Mouse (Mus musculus) midbrain, embryonic 10.5 days (tissue): ENCODE measurements around the gene Rhbdl1. TPM values are rescaled to one million over a fixed set of nuclear protein-coding genes. Genes with fewer than 3 reads are reported as not detected.

ENCODE experiments used
- DNase-seq: peaks from one replicate; pipeline ENCODE4 v3.0.0-alpha.2; 2017; ENCODE audit warnings: low spot score
- H3K27ac ChIP-seq: fragments of 300-500 bp; sonication (generic); replicated peaks from 2 replicates; pipeline ENCODE4 v1.5.1; 2016; ENCODE audit warnings: mild to moderate bottlenecking
- H3K27me3 ChIP-seq: fragments of 300-500 bp; sonication (generic); 2 replicates; pipeline ENCODE4 v1.6.1; 2016; ENCODE audit warnings: low read depth, mild to moderate bottlenecking; ENCODE audit not compliant: poor library complexity, severe bottlenecking
- H3K36me3 ChIP-seq: fragments of 300-500 bp; sonication (generic); 2 replicates; pipeline ENCODE4 v1.6.1; 2016; ENCODE audit warnings: mild to moderate bottlenecking, moderate library complexity
- H3K4me1 ChIP-seq: fragments of 300-500 bp; sonication (generic); 2 replicates; pipeline ENCODE4 v1.6.1; 2016
- H3K4me3 ChIP-seq: fragments of 300-500 bp; sonication (generic); 2 replicates; pipeline ENCODE4 v1.5.1; 2016; ENCODE audit warnings: mild to moderate bottlenecking, moderate library complexity
- H3K9me3 ChIP-seq: fragments of 300-500 bp; sonication (generic); replicated peaks from 2 replicates; pipeline ENCODE4 v1.6.1; 2016; ENCODE audit warnings: mild to moderate bottlenecking
- WGBS: fragments of 180-500 bp; shearing (Covaris S2); methylation state at CpG from one replicate; pipeline ENCODE4 v1.1.7; 2016; 5-methylcytosine and 5-hydroxymethylcytosine counted together
- polyA plus RNA-seq: library from polyadenylated mRNA; unstranded; fragments of >200 nt; fragmentation: Nextera tagmentation; extraction: Ambion mirVana; gene quantifications from 2 replicates; pipeline ENCODE4 v1.2.1, GENCODE M21; 2016

Rhbdl1 gene
- polyA plus RNA-seq, 1 experiment from 2014 or later: 1.7 TPM

DNA sequence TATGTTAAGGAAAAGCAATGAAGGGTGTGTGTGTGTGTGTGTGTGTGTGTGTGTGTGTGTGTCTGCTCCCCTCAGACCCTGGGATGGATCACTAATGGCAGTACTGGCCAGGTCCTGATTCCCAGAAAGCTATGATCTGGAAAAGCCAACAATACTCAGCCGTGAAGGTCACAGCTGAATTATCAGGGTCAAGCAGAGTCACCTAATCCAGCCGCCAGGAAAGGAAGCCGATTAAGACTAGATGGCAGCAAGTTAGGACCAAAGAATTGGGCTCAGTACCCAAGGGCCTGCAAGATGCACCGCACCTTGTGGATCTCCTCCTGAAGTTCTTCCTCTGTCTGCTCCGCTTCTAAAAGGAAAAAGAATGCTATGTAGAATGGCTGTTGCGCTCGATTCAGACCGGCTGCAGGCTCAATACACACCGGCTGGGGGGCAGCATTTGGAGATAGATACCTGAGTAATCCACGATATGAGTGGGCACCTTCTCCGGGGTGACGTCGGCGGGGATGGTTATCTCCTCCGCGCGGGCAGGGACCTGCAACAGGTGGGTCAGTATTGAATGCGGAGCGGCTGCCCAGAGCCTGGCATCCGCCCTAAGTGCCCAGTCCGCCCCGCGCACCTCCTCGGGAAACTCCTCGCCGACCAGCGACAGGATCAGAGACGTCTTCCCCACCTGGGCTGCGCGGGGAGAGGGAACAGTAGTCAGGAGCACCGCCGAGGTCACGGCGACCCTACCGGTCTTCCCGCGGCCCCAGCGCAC is 6.7 kb upstream of the Rhbdl1 start:
- no peak for DNase-seq
- Histone ChIP-seq H3K9me3 (no peaks in the 10 kb centered on the region), H3K4me1 (peaks cover 29% of the 10 kb centered on the region), H3K27me3 (no peaks in the 10 kb centered on the region), H3K27ac (peak overlapping the region; percentile 92), H3K36me3 (peaks cover 85% of the 10 kb centered on the region), H3K4me3 (peak overlapping the region; percentile 81)
- 5% methylated on average over 38 of the region's 38 CpGs for WGBS

DNA sequence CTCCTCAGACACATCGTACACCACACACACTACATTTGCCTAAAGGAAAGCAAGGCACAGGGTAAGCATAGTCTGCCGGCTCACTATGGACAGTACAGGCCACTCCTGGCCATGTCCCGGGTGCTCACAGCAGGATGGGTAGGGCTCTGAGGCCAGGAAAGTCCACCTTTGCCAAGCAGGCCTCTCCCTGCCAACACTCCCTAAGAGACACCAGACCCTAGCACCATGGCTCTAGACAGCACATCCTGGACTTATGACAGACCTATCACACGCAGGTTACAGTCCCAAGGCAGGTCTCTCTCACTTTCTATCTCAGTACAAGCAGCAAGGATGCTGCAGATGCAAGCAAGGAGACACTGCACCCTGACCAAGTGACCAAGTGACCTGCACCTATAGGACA is 6.0 kb upstream of the Rhbdl1 start:
- H3K4me1 ChIP-seq: peaks cover 33% of the 10 kb centered on the region
- H3K9me3 ChIP-seq: no peaks in the 10 kb centered on the region
- no peak for DNase-seq
- peak overlapping the region; percentile 92; the same call in 1 of the 2 replicates for H3K27ac ChIP-seq
- 92% methylated on average over 4 of the region's 4 CpGs for WGBS
- H3K36me3 ChIP-seq: peaks cover 85% of the 10 kb centered on the region
- no peaks in the 10 kb centered on the region for H3K27me3 ChIP-seq
- H3K4me3 ChIP-seq: peak overlapping the region; percentile 81

DNA sequence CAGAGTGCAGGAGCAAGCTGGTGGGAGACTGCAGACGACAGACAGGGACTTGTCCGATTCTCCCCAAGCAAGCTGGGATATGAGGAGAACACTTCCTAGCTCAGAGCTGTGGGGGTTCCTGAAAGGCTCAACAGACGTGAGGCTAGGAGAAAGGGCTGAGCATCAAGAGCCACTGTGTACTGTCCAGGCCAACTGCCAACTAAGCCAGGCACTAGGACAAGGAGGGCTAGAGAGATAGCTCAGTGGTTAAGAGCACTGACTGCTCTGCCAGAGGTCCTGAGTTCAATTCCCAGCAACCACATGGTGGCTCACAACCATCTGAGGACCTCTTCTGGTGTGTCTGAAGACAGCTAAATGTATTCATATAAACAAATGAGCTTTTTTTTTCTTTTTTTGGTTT is 5.4 kb upstream of the Rhbdl1 start:
- H3K27ac ChIP-seq: no peak overlapping the region
- H3K27me3 ChIP-seq: no peaks in the 10 kb centered on the region
- peak overlapping the region; percentile 81; the same call in 1 of the 2 replicates for H3K4me3 ChIP-seq
- no peaks in the 10 kb centered on the region for H3K9me3 ChIP-seq
- 83% methylated on average over 3 of the region's 3 CpGs for WGBS
- DNase-seq: no peak
- peaks cover 85% of the 10 kb centered on the region for H3K36me3 ChIP-seq
- peaks cover 39% of the 10 kb centered on the region for H3K4me1 ChIP-seq

DNA sequence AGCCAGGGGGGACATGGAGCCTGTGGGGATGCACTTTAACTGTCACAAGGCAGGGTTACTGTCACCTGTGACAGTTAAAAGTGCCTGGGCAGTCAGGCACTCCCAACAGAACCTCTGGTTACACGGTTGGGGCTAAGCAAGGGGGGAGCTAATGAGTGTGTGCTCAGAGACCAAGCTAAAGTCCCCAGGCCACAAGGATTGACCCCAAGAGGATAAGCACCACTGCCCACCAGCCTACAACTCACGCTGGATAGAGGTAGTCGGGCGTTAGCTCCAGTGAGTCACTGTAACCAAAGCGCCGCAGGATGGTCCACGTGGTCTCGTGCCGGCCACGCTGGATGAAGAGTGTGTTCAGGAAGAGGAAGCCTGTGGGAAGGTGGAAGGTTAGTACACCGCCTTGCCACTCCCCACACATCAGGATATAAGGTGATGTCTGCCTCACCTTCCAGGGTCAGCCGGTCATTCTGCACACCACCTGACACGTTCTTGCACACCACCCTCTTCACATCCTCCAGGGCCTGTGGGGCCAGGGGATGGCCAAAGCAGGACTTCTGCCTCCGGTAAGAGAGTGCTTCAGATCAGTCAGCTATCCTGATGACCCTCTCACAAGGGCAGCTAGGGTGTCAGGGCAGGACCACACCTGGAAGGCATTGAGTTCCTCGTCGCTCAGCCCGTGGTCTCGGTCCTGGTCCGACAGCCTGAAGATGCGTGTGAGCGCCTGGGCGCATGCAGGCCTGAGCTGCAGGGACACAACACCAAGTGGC is 4.2 kb upstream of the Rhbdl1 start, which contains the start of gene Gm20683:
Gm20683 (minus strand) TSS at position 647 of the 764 bp plus-strand sequence.
- no peaks in the 10 kb centered on the region for H3K9me3 ChIP-seq
- H3K4me1 ChIP-seq: peaks cover 51% of the 10 kb centered on the region
- no peak within 1 kb of the TSS for H3K27ac ChIP-seq
- 0 out of 2 replicates have a peak within 1 kb of the TSS, but pooled peaks have one; percentile 0 for H3K4me3 ChIP-seq
- H3K36me3 ChIP-seq: peaks cover 75% of the 10 kb centered on the region
- no peaks in the 10 kb centered on the region for H3K27me3 ChIP-seq
- DNase-seq: no peak
- WGBS: 93% methylated on average over 22 of the region's 22 CpGs

DNA sequence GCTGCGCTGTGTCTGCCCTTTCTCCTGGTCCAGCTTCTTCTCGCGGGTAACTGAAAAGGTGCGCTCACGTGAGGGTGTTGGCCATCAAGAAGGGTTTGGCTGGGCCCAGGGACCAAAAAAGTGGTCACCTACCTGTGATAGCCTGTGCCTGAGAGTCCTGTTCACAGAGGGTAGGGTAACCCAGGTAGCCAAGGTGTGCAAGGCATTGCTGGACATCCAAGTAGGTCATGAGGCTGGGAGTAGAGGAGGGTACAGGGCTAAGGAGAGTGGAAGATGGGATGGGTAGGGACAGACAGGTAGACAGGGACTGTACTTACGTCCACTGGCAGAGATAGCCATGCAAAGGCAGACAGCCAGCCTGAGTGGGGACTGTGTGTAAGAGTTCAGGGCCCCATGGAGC is 3.4 kb upstream of the Rhbdl1 start:
- DNase-seq: no peak
- Histone ChIP-seq H3K4me3 (no peak overlapping the region), H3K4me1 (peaks cover 59% of the 10 kb centered on the region), H3K27me3 (no peaks in the 10 kb centered on the region), H3K36me3 (peaks cover 75% of the 10 kb centered on the region), H3K9me3 (no peaks in the 10 kb centered on the region), H3K27ac (no peak overlapping the region)
- 94% methylated on average over 6 of the region's 6 CpGs for WGBS

DNA sequence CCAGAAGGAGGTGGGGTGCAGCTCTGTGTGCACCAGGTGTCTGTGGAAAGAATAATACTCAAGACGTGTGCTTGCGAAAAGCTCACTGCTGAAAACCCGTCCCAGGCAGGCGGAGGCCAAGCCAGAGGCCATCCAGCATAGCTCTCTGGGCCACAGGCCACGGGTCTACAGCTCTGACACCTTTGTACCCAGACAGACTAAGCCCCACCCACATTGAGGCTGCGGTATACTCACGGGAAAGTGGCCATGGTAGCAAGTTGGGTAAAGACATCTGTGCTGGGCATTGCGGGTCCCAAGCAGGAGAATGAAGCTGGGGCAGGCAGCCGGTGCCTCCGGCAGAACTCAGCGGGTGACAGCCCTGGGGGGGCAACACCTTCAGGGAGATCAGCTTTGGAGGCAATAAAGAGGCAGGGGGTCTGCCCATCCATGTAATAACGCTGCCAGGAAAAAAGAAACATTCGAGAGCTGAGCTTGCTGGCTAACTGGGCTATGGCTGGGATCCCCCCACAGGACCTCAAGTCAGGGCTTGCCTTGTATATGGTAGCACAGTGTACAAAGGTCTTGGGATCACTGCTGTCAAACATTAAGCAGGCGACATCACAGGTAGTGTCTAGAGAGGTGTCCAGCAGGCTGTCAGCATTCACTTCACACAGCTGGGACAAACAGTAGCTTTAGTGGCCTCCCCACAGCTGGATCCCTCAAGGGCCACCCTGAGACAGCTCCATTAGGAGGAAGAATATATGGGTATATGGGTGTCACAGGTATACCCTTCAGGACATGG is 2.5 kb upstream of the Rhbdl1 start:
- H3K36me3 ChIP-seq: peaks cover 76% of the 10 kb centered on the region
- peak overlapping the region; percentile 18; the same call in 1 of the 2 replicates for H3K4me3 ChIP-seq
- H3K9me3 ChIP-seq: no peaks in the 10 kb centered on the region
- no peak for DNase-seq
- H3K4me1 ChIP-seq: peaks cover 61% of the 10 kb centered on the region
- 91% methylated on average over 14 of the region's 14 CpGs for WGBS
- H3K27ac ChIP-seq: no peak overlapping the region
- no peaks in the 10 kb centered on the region for H3K27me3 ChIP-seq

DNA sequence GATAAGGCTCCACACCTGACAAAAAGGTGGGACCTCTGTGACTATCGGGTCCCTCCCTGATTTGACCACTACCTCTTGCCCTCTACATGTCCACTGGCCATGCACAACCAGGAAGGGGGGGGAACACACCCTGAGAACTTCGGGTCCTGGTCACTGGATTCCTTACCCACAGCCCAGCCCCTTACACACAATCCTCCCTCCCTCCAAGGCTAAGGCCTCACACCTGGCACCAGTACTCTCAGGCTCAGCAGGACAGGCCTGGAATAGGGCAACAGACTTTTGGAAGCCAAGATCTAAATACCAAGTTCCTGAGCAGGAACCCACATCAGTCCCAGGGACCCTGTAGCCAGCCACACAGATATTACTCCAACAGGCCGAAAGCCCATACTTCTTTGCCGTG is 1.8 kb upstream of the Rhbdl1 start:
- no peaks in the 10 kb centered on the region for H3K27me3 ChIP-seq
- peaks cover 62% of the 10 kb centered on the region for H3K4me1 ChIP-seq
- 92% methylated on average over 4 of the region's 4 CpGs for WGBS
- no peak overlapping the region for H3K4me3 ChIP-seq
- no peak for DNase-seq
- H3K36me3 ChIP-seq: peaks cover 80% of the 10 kb centered on the region
- H3K9me3 ChIP-seq: no peaks in the 10 kb centered on the region
- no peak overlapping the region for H3K27ac ChIP-seq

DNA sequence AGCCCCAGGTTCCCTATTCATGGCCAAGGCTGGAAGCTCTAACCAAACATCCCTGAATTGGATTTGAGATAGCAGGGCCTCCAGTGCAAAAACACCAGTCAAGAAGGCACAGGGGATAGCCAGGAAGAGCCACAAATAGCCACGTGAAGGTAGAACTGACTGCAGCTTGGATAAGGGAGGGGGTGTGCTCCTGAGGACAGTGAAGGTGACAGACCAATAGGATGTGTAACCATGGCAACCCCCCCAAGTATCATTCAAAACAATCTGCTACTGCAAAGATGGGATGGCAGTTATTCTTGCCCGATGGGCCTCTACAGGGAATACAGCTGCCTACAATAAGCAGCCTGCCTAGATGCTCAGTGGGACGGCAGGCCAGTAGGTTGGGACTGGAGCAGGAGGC is 438 bp upstream of the Rhbdl1 start:
- 49% methylated on average over 3 of the region's 3 CpGs for WGBS
- Histone ChIP-seq H3K36me3 (peaks cover 71% of the 10 kb centered on the region), H3K27ac (peak overlapping the region; percentile 81; the same call in 1 of the 2 replicates), H3K27me3 (no peaks in the 10 kb centered on the region), H3K4me1 (peaks cover 58% of the 10 kb centered on the region), H3K9me3 (no peaks in the 10 kb centered on the region), H3K4me3 (peak overlapping the region; percentile 89)
- DNase-seq: no peak

DNA sequence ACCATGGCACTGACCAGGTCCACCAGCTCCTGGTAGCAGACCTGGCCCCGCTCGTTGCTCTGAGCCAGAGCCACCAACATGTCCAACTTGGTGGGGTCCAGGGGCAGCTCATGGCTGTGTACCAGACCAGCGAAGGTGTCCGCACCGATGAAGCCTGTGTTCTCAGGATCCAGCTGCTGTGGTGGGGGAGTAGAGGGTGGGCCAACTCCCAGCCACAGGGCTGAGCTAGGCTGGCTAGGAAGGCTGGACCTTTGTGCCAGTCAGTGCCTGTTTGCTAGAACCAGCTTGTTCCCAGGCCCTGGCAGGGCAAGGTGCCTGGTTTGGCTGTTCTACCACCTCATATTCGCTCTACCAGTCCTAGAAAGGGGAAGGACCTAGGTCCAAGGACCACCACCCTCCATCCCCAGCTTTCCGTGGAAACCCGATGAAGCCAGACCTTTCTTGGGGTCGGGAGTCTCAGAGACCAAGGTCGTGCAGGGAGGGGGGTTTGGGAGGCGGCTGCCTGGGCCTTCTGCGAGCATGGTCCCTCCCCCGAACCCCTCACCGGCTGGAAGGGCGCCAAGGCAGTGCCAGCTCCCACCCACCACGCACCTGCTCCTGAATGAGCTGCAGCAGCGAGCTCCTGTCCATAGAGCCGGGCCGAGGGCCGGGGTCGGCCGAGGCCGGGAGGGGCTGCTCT is 559 bp downstream of the Rhbdl1 start:
- peaks cover 67% of the 10 kb centered on the region for H3K36me3 ChIP-seq
- peak; percentile 62 for DNase-seq
- peaks cover 66% of the 10 kb centered on the region for H3K4me1 ChIP-seq
- 23% methylated on average over 23 of the region's 23 CpGs for WGBS
- peak overlapping the region; percentile 81 for H3K27ac ChIP-seq
- peak overlapping the region; percentile 89 for H3K4me3 ChIP-seq
- H3K27me3 ChIP-seq: no peaks in the 10 kb centered on the region
- H3K9me3 ChIP-seq: no peaks in the 10 kb centered on the region

DNA sequence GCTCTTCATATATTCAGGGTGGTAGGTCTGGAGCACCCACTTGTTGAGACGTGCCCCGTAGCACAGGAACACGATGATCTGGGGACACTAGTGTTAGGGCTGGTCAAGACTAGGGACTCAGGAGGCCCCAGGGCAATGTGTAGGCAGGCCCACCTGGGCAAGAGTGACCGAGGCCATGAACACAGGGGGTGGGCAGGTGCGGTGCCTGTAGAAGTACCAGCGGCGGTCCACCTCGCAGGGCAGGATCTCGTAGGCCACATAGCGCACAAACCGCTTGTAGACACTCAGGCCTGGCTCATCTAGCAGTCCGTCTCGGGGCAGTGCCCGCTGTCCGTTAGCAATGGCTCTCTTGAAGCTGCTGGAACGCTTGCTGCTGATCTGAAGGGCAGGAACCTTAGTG is 1.3 kb downstream of the Rhbdl1 start:
- DNase-seq: no peak
- no peaks in the 10 kb centered on the region for H3K9me3 ChIP-seq
- peaks cover 67% of the 10 kb centered on the region for H3K36me3 ChIP-seq
- H3K27me3 ChIP-seq: no peaks in the 10 kb centered on the region
- peak overlapping the region; percentile 89 for H3K4me3 ChIP-seq
- 95% methylated on average over 16 of the region's 16 CpGs for whole genome bisulfite sequencing
- H3K4me1 ChIP-seq: peaks cover 73% of the 10 kb centered on the region
- H3K27ac ChIP-seq: 0 out of 2 replicates have a peak overlapping the region, but pooled peaks have one; percentile 29

DNA sequence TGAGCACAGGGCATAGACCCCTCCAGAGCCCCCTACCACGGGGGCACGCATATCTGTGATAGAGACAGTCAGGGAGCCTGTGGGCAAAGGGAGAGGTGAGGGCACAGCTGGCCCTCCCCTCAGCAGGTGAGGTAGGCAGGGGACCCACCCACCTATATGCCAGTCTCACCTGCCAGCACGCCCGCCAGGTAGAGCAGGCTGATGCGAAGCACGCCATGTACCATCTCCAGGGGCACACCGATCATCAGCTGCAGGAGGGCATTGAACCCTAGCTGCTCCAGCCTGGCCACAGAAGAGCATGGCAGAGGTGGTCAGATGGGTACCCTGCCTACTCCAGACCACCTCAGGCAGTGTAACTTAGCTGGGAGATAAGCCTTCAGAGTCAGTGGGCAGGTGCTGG is 1.8 kb downstream of the Rhbdl1 start:
- Histone ChIP-seq H3K4me1 (peaks cover 79% of the 10 kb centered on the region), H3K9me3 (no peaks in the 10 kb centered on the region), H3K36me3 (peaks cover 67% of the 10 kb centered on the region), H3K27ac (no peak overlapping the region), H3K4me3 (peak overlapping the region; percentile 89), H3K27me3 (no peaks in the 10 kb centered on the region)
- no peak for DNase-seq
- 94% methylated on average over 7 of the region's 7 CpGs for WGBS
